Mouse (Mus musculus): ENCODE data around the gene Gm7970.
"Not testable (repeated sequence)": the region's sequence is repeated elsewhere in the genome, so short reads cannot be mapped to it uniquely, and the experiment has no call there.

Gm7970 gene

DNA sequence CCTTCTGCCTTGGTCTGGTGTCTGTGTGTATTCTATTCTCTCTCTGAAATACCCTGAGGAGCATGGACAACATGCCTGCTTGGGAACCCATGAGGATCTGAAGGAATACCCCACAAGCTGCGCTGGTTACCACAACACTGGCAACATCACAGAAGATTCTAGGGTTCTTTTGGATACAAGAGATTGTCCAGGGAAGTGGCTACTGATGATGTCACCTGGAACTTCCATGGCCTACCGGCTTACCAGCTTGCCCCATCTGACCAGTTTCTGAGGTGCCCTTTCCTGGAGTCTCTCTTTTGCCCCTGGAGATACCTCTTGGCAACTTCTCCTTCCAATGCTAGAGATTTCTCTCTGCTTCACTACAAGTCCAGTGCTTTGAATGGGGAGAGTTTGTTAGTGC, at the start of gene Gm7970:
Gene Gm7970 (minus strand): TSS at position 101 of the 400 bp plus-strand sequence.
- not testable (repeated sequence) for DNase-seq (ENCODE audit: low spot score)

DNA sequence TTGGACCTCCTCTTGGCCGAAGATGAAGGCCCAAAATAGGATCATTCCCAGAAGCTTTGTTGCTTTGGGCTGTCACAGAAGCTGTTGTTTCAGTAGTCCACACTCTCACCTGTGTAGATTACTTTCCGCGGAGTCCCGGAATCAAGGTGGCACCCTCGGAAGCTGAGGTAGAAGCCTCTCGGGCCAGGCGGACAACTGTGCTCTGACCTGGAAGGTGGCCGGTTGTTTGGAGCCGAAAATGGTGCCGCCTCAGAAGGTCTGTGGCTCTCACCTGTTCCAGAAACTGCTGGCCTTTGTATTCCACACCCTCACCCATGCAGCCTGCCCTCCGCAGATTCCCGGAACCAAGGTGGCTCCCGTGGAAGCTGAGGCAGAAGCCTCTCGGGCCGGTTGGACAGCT, 45.6 kb upstream of the Gm7970 start:
- DNase-seq (ENCODE audit: low spot score), result not testable (repeated sequence)

DNA sequence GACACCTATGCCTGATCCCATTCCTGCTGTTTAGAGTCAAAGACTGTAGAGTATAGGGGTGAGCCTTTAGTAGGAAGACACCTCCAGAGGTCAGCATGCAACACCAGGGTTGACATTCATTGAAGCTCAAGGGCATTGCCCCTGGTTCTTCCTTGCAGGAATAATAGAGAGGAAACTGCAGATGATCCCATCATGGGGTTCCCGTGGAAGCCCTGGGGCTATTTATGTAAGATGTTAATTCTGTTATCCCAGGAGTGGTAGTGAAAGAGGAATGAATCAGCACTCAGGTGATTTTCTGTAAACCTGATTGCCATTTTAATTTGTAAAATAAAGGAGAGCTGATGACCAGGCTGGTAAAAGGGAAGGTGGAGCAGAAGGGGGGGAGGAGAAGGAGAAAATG, 31.0 kb upstream of the Gm7970 start:
- DNase-seq (ENCODE audit: low spot score), result not testable (repeated sequence)

DNA sequence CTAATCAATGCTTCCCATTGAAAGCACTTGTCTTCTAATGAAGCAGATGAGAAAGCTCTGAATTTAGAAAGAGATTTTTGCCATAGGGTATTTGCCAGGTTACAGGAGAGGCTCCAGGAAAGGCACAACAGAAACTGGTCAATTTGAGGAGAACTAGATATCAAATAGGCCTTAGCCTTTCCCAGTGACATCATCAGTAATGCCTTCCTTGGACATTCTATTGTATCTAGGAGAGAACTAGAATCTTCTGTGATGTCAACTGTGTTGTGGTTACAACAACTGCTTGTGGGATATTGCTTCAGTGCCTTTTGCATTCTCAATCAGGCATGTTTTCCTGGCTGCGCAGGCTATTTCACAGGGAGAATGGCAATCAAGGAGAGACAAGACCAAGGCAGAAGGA, 17.5 kb upstream of the Gm7970 start, which contains the start of gene 1700049E17Rik2:
Gene 1700049E17Rik2 (plus strand): TSS at position 301 of the 400 bp plus-strand sequence.
- not testable (repeated sequence) for DNase-seq (ENCODE audit: low spot score)

DNA sequence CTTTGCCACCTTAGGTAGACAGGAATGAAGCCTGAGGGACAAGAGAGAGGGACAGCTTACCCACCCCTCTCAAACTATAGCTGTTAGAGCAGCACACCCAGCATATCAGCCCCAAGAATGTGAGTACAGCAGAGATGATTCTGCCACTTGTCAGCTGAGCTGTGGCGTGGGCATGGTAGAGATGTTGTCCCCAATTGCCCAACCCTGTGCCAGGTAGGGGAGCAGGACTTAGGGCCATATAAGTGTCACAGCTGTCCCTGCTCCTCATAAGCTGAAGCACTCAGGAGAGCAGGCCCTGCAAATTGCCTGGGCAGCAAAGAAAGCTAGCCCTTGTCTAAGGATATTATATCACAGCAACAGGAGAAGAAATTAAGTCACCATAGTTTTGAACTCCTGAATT, 30.7 kb downstream of the Gm7970 start:
- not testable (repeated sequence) for DNase-seq (ENCODE audit: low spot score)

DNA sequence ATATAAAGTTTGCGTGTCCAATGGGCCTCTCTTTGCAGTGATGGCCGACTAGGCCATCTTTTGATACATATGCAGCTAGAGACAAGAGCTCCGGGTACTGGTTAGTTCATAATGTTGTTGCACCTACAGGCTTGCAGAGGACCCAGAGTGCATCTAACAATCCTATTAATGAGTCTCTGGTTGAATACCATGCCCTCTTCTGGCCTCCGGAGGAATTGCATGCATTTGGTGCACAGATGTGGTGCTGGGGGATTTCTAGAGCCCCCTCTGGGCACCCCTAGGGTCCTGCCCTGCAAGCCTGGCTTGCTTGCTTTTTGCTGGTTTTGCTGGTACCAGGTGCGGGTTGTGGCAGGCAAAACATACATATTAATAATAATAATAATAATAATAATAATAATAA, 34.7 kb downstream of the Gm7970 start:
- DNase-seq (ENCODE audit: low spot score), result not testable (repeated sequence)
